9 mouse cellular contexts compared by ENCODE assay signal in genomic region chr1:185454144-185454543, GRCm38 (mm10). TPM values are rescaled to one million over a fixed set of nuclear protein-coding genes. Genes with fewer than 3 reads are reported as not detected.
DNase-seq lines count a peak whose midpoint lies in the region; ATAC-seq and TF ChIP-seq lines count a peak whose summit lies in the region.
"Had no signal": no experiment of that assay in that cellular context is flagged by ENCODE, and none has a peak within 500 bp of the region (broad histone marks: within the 10 kb centered on the region; RNA-seq: fewer than 3 reads in every experiment).

No protein-coding gene starts in this region.

- TF ChIP-seq POLR2A in MEL (IDR thresholded peaks at IDR 0.05; ENCODE audit: control insufficient read depth in 1 of 2, insufficient read depth in 1 of 2, low read depth in 1 of 2, low read length in 2 of 2, poor library complexity in 1 of 2): no peak

- H3K4me3 ChIP-seq in heart, embryonic 11.5 days (ENCODE audit: low read depth, low read length): peak overlapping the region; percentile 71
- no peak overlapping the region; a peak in 1 of 4 replicates for H3K4me3 ChIP-seq in MEL (ENCODE audit: control insufficient read depth in 1 of 2, insufficient read depth in 1 of 2, low read depth in 2 of 2, low read length in 2 of 2)
- H3K4me3 ChIP-seq in hindbrain, embryonic 13.5 days: peak overlapping the region; percentile 64
- H3K4me3 ChIP-seq in midbrain, embryonic 11.5 days (ENCODE audit: low read depth, low read length): peak overlapping the region; percentile 53; the same call in 1 of the 2 replicates

- H3K79me2 ChIP-seq in MEL (ENCODE audit: control insufficient read depth, insufficient read depth, low read length, poor library complexity): no peaks in the 10 kb centered on the region; the same call in 1 of the 2 replicates

- H3K36me3 ChIP-seq in heart, embryonic 11.5 days (ENCODE audit: control insufficient read depth, insufficient read depth, low read length): no peaks in the 10 kb centered on the region
- H3K36me3 ChIP-seq in MEL (ENCODE audit: control insufficient read depth in 1 of 2, insufficient read depth in 2 of 2, low read length in 2 of 2): peaks cover 0 to 24% of the 10 kb centered on the region in 2 experiments; a peak in 3 of 4 replicates
- no peaks in the 10 kb centered on the region for H3K36me3 ChIP-seq in hindbrain, embryonic 13.5 days
- H3K36me3 ChIP-seq in midbrain, embryonic 11.5 days (ENCODE audit: control insufficient read depth, insufficient read depth, low read length): no peaks in the 10 kb centered on the region

- TF ChIP-seq RAD21 in MEL (IDR thresholded peaks at IDR 0.05; ENCODE audit: low read depth, low read length): no peak

- no peak for TF ChIP-seq CTCF in MEL (IDR thresholded peaks at IDR 0.05 in 2 of 3, conservative IDR thresholded peaks at IDR 0.05 in 1 of 3; ENCODE audit: control insufficient read depth in 1 of 3, insufficient read depth in 1 of 3, low read depth in 2 of 3, low read length in 3 of 3, poor library complexity in 1 of 3, severe bottlenecking in 1 of 3)

- no peak for DNase-seq in heart, adult 18-20 months
- no peak for DNase-seq in MEL (ENCODE audit: low read depth, low spot score)
- peak; percentile 88 for DNase-seq in midbrain, embryonic 11.5 days (ENCODE audit: low spot score, missing footprints)
- no peak for DNase-seq in urinary bladder, adult 18-20 months (ENCODE audit: low spot score in 2 of 2)
- no peak for DNase-seq in adrenal gland, postnatal 14 days
- no peak for DNase-seq in cerebellum, adult 18-20 months

- H3K9me3 ChIP-seq in heart, embryonic 11.5 days (replicated peaks; ENCODE audit: control insufficient read depth, low read length): no peaks in the 10 kb centered on the region
- no peaks in the 10 kb centered on the region for H3K9me3 ChIP-seq in MEL (replicated peaks; ENCODE audit: insufficient read depth, low read length)
- H3K9me3 ChIP-seq in hindbrain, embryonic 13.5 days: no peaks in the 10 kb centered on the region
- H3K9me3 ChIP-seq in midbrain, embryonic 11.5 days (ENCODE audit: control insufficient read depth, low read length): no peaks in the 10 kb centered on the region

- H3K9ac ChIP-seq in heart, embryonic 11.5 days (ENCODE audit: low read depth, low read length): peak overlapping the region; percentile 40; the same call in 1 of the 2 replicates
- H3K9ac ChIP-seq in MEL (ENCODE audit: control insufficient read depth, low read depth, low read length, poor library complexity, severe bottlenecking): no peak overlapping the region
- peak overlapping the region; percentile 82 for H3K9ac ChIP-seq in hindbrain, embryonic 13.5 days
- H3K9ac ChIP-seq in midbrain, embryonic 11.5 days (ENCODE audit: low read length): 0 out of 2 replicates have a peak overlapping the region, but pooled peaks have one; percentile 66

- H3K27ac ChIP-seq in heart, embryonic 11.5 days (ENCODE audit: low read depth, low read length): peak overlapping the region; percentile 52
- peak overlapping the region; percentile 56; the same call in 1 of the 2 replicates for H3K27ac ChIP-seq in MEL (ENCODE audit: control insufficient read depth, low read depth, low read length)
- no peak overlapping the region for H3K27ac ChIP-seq in hindbrain, embryonic 13.5 days
- H3K27ac ChIP-seq in midbrain, embryonic 11.5 days (ENCODE audit: low read depth, low read length): no peak overlapping the region

- ATAC-seq in heart, embryonic 11.5 days (replicated peaks; ENCODE audit: insufficient number of reproducible peaks, low FRiP score, low TSS enrichment): no peak
- 0 out of 2 replicates have a peak, but pooled peaks have one; percentile 1 for ATAC-seq in hindbrain, embryonic 13.5 days (ENCODE audit: low FRiP score)
- ATAC-seq in midbrain, embryonic 11.5 days (ENCODE audit: low FRiP score): no peak

- H3K4me1 ChIP-seq in heart, embryonic 11.5 days (ENCODE audit: control insufficient read depth, insufficient read depth, low read length): peaks cover 8% of the 10 kb centered on the region; the same call in 1 of the 2 replicates
- peaks cover 19 to 36% of the 10 kb centered on the region in 2 experiments for H3K4me1 ChIP-seq in MEL (ENCODE audit: control insufficient read depth in 1 of 2, insufficient read depth in 2 of 2, low read length in 2 of 2)
- H3K4me1 ChIP-seq in hindbrain, embryonic 13.5 days (replicated peaks): peaks cover 13% of the 10 kb centered on the region
- peaks cover 7% of the 10 kb centered on the region; the same call in 1 of the 2 replicates for H3K4me1 ChIP-seq in midbrain, embryonic 11.5 days (ENCODE audit: control insufficient read depth, insufficient read depth, low read length)

- no peak for TF ChIP-seq EP300 in MEL (IDR thresholded peaks at IDR 0.05; ENCODE audit: low read depth in 1 of 2, low read length in 2 of 2)

- H3K4me2 ChIP-seq in heart, embryonic 11.5 days: peak overlapping the region; percentile 99
- peak overlapping the region; percentile 85 for H3K4me2 ChIP-seq in hindbrain, embryonic 13.5 days
- H3K4me2 ChIP-seq in midbrain, embryonic 11.5 days: peak overlapping the region; percentile 99

- peaks cover 38% of the 10 kb centered on the region for H3K27me3 ChIP-seq in heart, embryonic 11.5 days (ENCODE audit: control insufficient read depth, insufficient read depth, low read length)
- H3K27me3 ChIP-seq in MEL (ENCODE audit: control insufficient read depth in 1 of 2, insufficient read depth in 2 of 2, low read length in 2 of 2): no peaks in the 10 kb centered on the region
- H3K27me3 ChIP-seq in hindbrain, embryonic 13.5 days: peaks cover 38% of the 10 kb centered on the region
- peaks cover 24% of the 10 kb centered on the region for H3K27me3 ChIP-seq in midbrain, embryonic 11.5 days (ENCODE audit: control insufficient read depth, insufficient read depth, low read length)

- WGBS in heart, embryonic 11.5 days (ENCODE audit: insufficient replicate concordance): 42% methylated on average over 4 of the region's 4 CpGs
- 49% methylated on average over 4 of the region's 4 CpGs for WGBS in hindbrain, embryonic 13.5 days
- 44% methylated on average over 4 of the region's 4 CpGs for WGBS in midbrain, embryonic 11.5 days

TF ChIP-seq in MEL, 35 proteins besides CTCF, POLR2A, EP300 and RAD21:
- TF ChIP-seq NELFE (IDR thresholded peaks at IDR 0.05; ENCODE audit: low read depth, low read length) (no peak), BHLHE40 (IDR thresholded peaks at IDR 0.05; ENCODE audit: borderline replicate concordance, low read depth, low read length) (0 out of 2 replicates have a peak, but pooled peaks have one; percentile 2)

RNA-seq across cellular contexts. Expression of gene Slc30a10, which starts 0.5 kb away (rescaled TPM):
- 3.9 and 5.0 TPM in 2 replicates for polyA plus RNA-seq in heart, embryonic 11.5 days (2014; fragmentation: Nextera tagmentation; extraction: Ambion mirVana)
- not detected for total RNA-seq in heart, adult 18-20 months (2021)
- total RNA-seq in MEL (2012; rRNA removed): 2.1 and 3.9 TPM in 2 replicates
- polyA plus RNA-seq in MEL (2012; ENCODE audit: insufficient read depth in 1 of 2, insufficient read length in 2 of 2, low read depth in 1 of 2, low replicate concordance in 2 of 2, missing spikeins in 1 of 2): 1 to 10 TPM in 1 of 2 experiments, not detected in 1; 7.9 TPM
- 3.4 and 3.8 TPM in 2 replicates for polyA plus RNA-seq in hindbrain, embryonic 13.5 days (2015; fragmentation: Nextera tagmentation; extraction: Ambion mirVana)
- 1.7 and 2.2 TPM in 2 replicates for polyA plus RNA-seq in midbrain, embryonic 11.5 days (2014; fragmentation: Nextera tagmentation; extraction: Ambion mirVana)
- 0.19 and 1.0 TPM in 2 replicates for total RNA-seq in adrenal gland, postnatal 14 days (2021)
- polyA plus RNA-seq: adrenal gland, adult 2 months had no signal

Comparison
In these comparisons a context has a peak if more than half of its experiments do, and no peak if none do; other contexts are left out.
1. H3K27ac ChIP-seq: peak in heart, embryonic 11.5 days (single experiment) and MEL (single experiment); none in hindbrain, embryonic 13.5 days (single experiment) and midbrain, embryonic 11.5 days (single experiment).
2. H3K4me3 ChIP-seq: peak in heart, embryonic 11.5 days (single experiment), hindbrain, embryonic 13.5 days (single experiment) and midbrain, embryonic 11.5 days (single experiment); none in MEL (0 of 2).
3. Peak in every context shown above with its lines, with median percentiles within 50 percentile points of each other: H3K4me2 ChIP-seq.